Mouse (Mus musculus) spleen, adult 2 months (tissue): ENCODE results near the gene Ntf5. TPM values are rescaled to one million over a fixed set of nuclear protein-coding genes. Genes with fewer than 3 reads are reported as not detected.
A peak's percentile ranks its signal among the peaks of the same experiment; 100 is the strongest.
"Not testable (repeated sequence)": the region's sequence is repeated elsewhere in the genome, so short reads cannot be mapped to it uniquely, and the experiment has no call there.

Experiments
- DNase-seq, 2 experiments: peaks; one replicate each; pipeline versions ENCODE4 v3.0.0 to v3.0.0-alpha.2; 2012 to 2021; ENCODE audit warnings: low spot score in 2 of 2, low read depth in 1 of 2
- H3K27ac ChIP-seq: fragments of 200-500 bp; 2 replicates; pipeline ENCODE4 v1.5.1; 2012; ENCODE audit warnings: low read length, inconsistent platforms; ENCODE audit not compliant: insufficient read depth
- H3K27me3 ChIP-seq: fragments of 200-500 bp; 2 replicates; pipeline ENCODE4 v1.6.1; 2012; ENCODE audit warnings: mild to moderate bottlenecking, moderate library complexity, low read length, inconsistent platforms; ENCODE audit not compliant: control insufficient read depth, insufficient read depth
- H3K36me3 ChIP-seq: fragments of 200-500 bp; 2 replicates; pipeline ENCODE4 v1.6.1; 2012; ENCODE audit warnings: mild to moderate bottlenecking, low read length, inconsistent platforms; ENCODE audit not compliant: control insufficient read depth, insufficient read depth
- H3K4me1 ChIP-seq: fragments of 200-500 bp; 2 replicates; pipeline ENCODE4 v1.6.1; 2011; ENCODE audit warnings: inconsistent platforms; ENCODE audit not compliant: control insufficient read depth, insufficient read depth, insufficient read length
- H3K4me3 ChIP-seq: fragments of 200-500 bp; 2 replicates; pipeline ENCODE4 v1.5.1; 2011; ENCODE audit warnings: mild to moderate bottlenecking, inconsistent platforms; ENCODE audit not compliant: insufficient read depth, insufficient read length; ENCODE audit errors: extremely low read depth
- CTCF ChIP-seq: fragments of 200-500 bp; IDR thresholded peaks from 2 replicates; pipeline ENCODE4 v1.5.1; 2011; ENCODE audit warnings: mild to moderate bottlenecking, inconsistent platforms; ENCODE audit not compliant: insufficient read depth, insufficient read length, insufficient replicate concordance; ENCODE audit errors: extremely low read depth
- POLR2A ChIP-seq: fragments of 200-500 bp; IDR thresholded peaks from 2 replicates; pipeline ENCODE4 v1.6.1; 2011; ENCODE audit warnings: low read depth, low read length, inconsistent platforms
- WGBS: fragments of 180-500 bp; shearing (Covaris S2); methylation state at CpG from one replicate; pipeline ENCODE4 v1.1.7; 2018; 5-methylcytosine and 5-hydroxymethylcytosine counted together
- polyA plus RNA-seq: library from polyadenylated mRNA; depleted of rRNA; stranded (reverse); fragments of >200 nt; gene quantifications from 2 replicates; pipeline ENCODE4 v1.2.3, GENCODE M21; 2012

Gene Ntf5
- polyA plus RNA-seq, 1 experiment: 0.12 TPM

- Histone ChIP-seq H3K27me3 (no peaks in the 10 kb centered on the region), H3K36me3 (peaks cover 34% of the 10 kb centered on the region), H3K27ac (peak overlapping the region; percentile 79), H3K4me1 (peaks cover 6% of the 10 kb centered on the region; the same call in 1 of the 2 replicates), H3K4me3 (no peak overlapping the region)
- TF ChIP-seq POLR2A (no peak), CTCF (no peak)
- 60% methylated on average over 7 of the region's 7 CpGs for WGBS
- no peak for DNase-seq
Measured at GRCm38 (mm10) chr7:45460377-45460776, 46.9 kb downstream of the Ntf5 start.

GRCm38 (mm10) chr7:45460860-45461314 lies 47.4 kb downstream of the Ntf5 start:
- H3K27me3 ChIP-seq: no peaks in the 10 kb centered on the region
- H3K27ac ChIP-seq: peak overlapping the region; percentile 79
- TF ChIP-seq CTCF (no peak), POLR2A (no peak)
- WGBS: 46% methylated on average over 13 of the region's 13 CpGs
- peaks cover 34% of the 10 kb centered on the region for H3K36me3 ChIP-seq
- no peak overlapping the region for H3K4me3 ChIP-seq
- H3K4me1 ChIP-seq: peaks cover 9% of the 10 kb centered on the region; the same call in 1 of the 2 replicates
- DNase-seq: peak in 1 of 2 experiments; percentile 33

- H3K4me1 ChIP-seq: peaks cover 13% of the 10 kb centered on the region; the same call in 1 of the 2 replicates
- TF ChIP-seq POLR2A: no peak
- no peak for TF ChIP-seq CTCF
- WGBS: 96% methylated on average over 4 of the region's 5 CpGs
- DNase-seq: no peak
- peaks cover 34% of the 10 kb centered on the region for H3K36me3 ChIP-seq
- H3K27ac ChIP-seq: peak overlapping the region; percentile 79
- H3K4me3 ChIP-seq: no peak overlapping the region
- H3K27me3 ChIP-seq: no peaks in the 10 kb centered on the region
Measured at GRCm38 (mm10) chr7:45461326-45461725, 47.8 kb downstream of the Ntf5 start.

- DNase-seq: no peak
- no peak for TF ChIP-seq CTCF
- no peak for TF ChIP-seq POLR2A
- Histone ChIP-seq H3K4me1 (peaks cover 13% of the 10 kb centered on the region), H3K4me3 (no peak overlapping the region), H3K36me3 (peaks cover 33% of the 10 kb centered on the region), H3K27me3 (no peaks in the 10 kb centered on the region), H3K27ac (no peak overlapping the region)
- 94% methylated on average over 4 of the region's 4 CpGs for WGBS
Measured at GRCm38 (mm10) chr7:45461781-45462180, 48.3 kb downstream of the Ntf5 start.

- WGBS: 91% methylated on average over 4 of the region's 4 CpGs
- no peak for TF ChIP-seq CTCF
- H3K4me1 ChIP-seq: peaks cover 10% of the 10 kb centered on the region
- H3K27me3 ChIP-seq: no peaks in the 10 kb centered on the region
- no peak for DNase-seq
- no peak overlapping the region for H3K4me3 ChIP-seq
- H3K27ac ChIP-seq: no peak overlapping the region
- peaks cover 31% of the 10 kb centered on the region for H3K36me3 ChIP-seq
Measured at GRCm38 (mm10) chr7:45462325-45462724, 48.8 kb downstream of the Ntf5 start.

GRCm38 (mm10) chr7:45462868-45463267 lies 49.4 kb downstream of the Ntf5 start:
- H3K4me1 ChIP-seq, H3K27me3 ChIP-seq, H3K4me3 ChIP-seq, H3K27ac ChIP-seq, DNase-seq: not testable (repeated sequence)
- 78% methylated on average over 4 of the region's 4 CpGs for WGBS
- H3K36me3 ChIP-seq: peaks cover 27% of the 10 kb centered on the region

- H3K27me3 ChIP-seq: no peaks in the 10 kb centered on the region
- TF ChIP-seq CTCF (no peak), POLR2A (no peak)
- peaks cover 19% of the 10 kb centered on the region for H3K36me3 ChIP-seq
- no peak for DNase-seq
- peaks cover 7% of the 10 kb centered on the region for H3K4me1 ChIP-seq
- no peak overlapping the region for H3K4me3 ChIP-seq
- 93% methylated on average over 7 of the region's 7 CpGs for WGBS
- H3K27ac ChIP-seq: no peak overlapping the region
Measured at GRCm38 (mm10) chr7:45463987-45464778, 50.7 kb downstream of the Ntf5 start.
